Mouse (Mus musculus): ENCODE measurements around the gene Scyl1. TPM values are rescaled to one million over a fixed set of nuclear protein-coding genes. Genes with fewer than 3 reads are reported as not detected.

Scyl1 gene
- polyA plus RNA-seq, 1 experiment from 2014 or later: 21.1 TPM

GRCm38 (mm10) chr19:5751742-5752141 is 19.5 kb downstream of the Scyl1 start:
- Histone ChIP-seq H3K9me3 (replicated peaks) (no peaks in the 10 kb centered on the region), H3K36me3 (replicated peaks) (no peaks in the 10 kb centered on the region), H3K9ac (no peak overlapping the region), H3K4me1 (replicated peaks) (peaks cover 21% of the 10 kb centered on the region), H3K4me3 (replicated peaks) (no peak overlapping the region), H3K4me2 (peak overlapping the region; percentile 16; the same call in 1 of the 2 replicates), H3K27me3 (peaks cover 100% of the 10 kb centered on the region), H3K27ac (replicated peaks) (no peak overlapping the region)
- WGBS (ENCODE audit: insufficient replicate concordance): 8% methylated on average over 20 of the region's 20 CpGs
- ATAC-seq (ENCODE audit: insufficient read depth): no peak

- H3K36me3 ChIP-seq (replicated peaks): no peaks in the 10 kb centered on the region
- no peak overlapping the region for H3K9ac ChIP-seq
- no peak overlapping the region for H3K27ac ChIP-seq (replicated peaks)
- no peaks in the 10 kb centered on the region for H3K9me3 ChIP-seq (replicated peaks)
- WGBS (ENCODE audit: insufficient replicate concordance): 14% methylated on average over 22 of the region's 22 CpGs
- H3K27me3 ChIP-seq: peaks cover 100% of the 10 kb centered on the region
- no peak for ATAC-seq (ENCODE audit: insufficient read depth)
- peaks cover 24% of the 10 kb centered on the region for H3K4me1 ChIP-seq (replicated peaks)
- H3K4me2 ChIP-seq: no peak overlapping the region
- no peak overlapping the region for H3K4me3 ChIP-seq (replicated peaks)
These were observed 20.3 kb downstream of the Scyl1 start for GRCm38 (mm10) chr19:5750951-5751350.

- peaks cover 100% of the 10 kb centered on the region for H3K27me3 ChIP-seq
These were observed 21.7 kb downstream of the Scyl1 start for GRCm38 (mm10) chr19:5749476-5749875.

GRCm38 (mm10) chr19:5746907-5747363 is 24.3 kb downstream of the Scyl1 start:
- 26% methylated on average over 12 of the region's 12 CpGs for WGBS (ENCODE audit: insufficient replicate concordance)
- H3K27ac ChIP-seq (replicated peaks): no peak overlapping the region

More at GRCm38 (mm10) chr19:5749476-5749875, 21.7 kb downstream of the Scyl1 start:
- Histone ChIP-seq H3K9me3 (replicated peaks) (no peaks in the 10 kb centered on the region), H3K4me2 (no peak overlapping the region), H3K4me3 (replicated peaks) (no peak overlapping the region), H3K36me3 (replicated peaks) (no peaks in the 10 kb centered on the region), H3K27ac (replicated peaks) (no peak overlapping the region), H3K9ac (no peak overlapping the region), H3K4me1 (replicated peaks) (peaks cover 32% of the 10 kb centered on the region)
- WGBS (ENCODE audit: insufficient replicate concordance): 50% methylated on average over 6 of the region's 6 CpGs
- no peak for ATAC-seq (ENCODE audit: insufficient read depth)

GRCm38 (mm10) chr19:5745756-5746710 is 25.2 kb downstream of the Scyl1 start:
- 9% methylated on average over 36 of the region's 36 CpGs for WGBS (ENCODE audit: insufficient replicate concordance)
- H3K36me3 ChIP-seq (replicated peaks): no peaks in the 10 kb centered on the region
- no peak overlapping the region for H3K27ac ChIP-seq (replicated peaks)
- H3K4me1 ChIP-seq (replicated peaks): peaks cover 33% of the 10 kb centered on the region
- H3K4me2 ChIP-seq: peak overlapping the region; percentile 40
- peaks cover 100% of the 10 kb centered on the region for H3K27me3 ChIP-seq
- H3K9me3 ChIP-seq (replicated peaks): no peaks in the 10 kb centered on the region
- no peak for ATAC-seq (ENCODE audit: insufficient read depth)
- H3K4me3 ChIP-seq (replicated peaks): no peak overlapping the region
- H3K9ac ChIP-seq: no peak overlapping the region

More at GRCm38 (mm10) chr19:5746907-5747363, 24.3 kb downstream of the Scyl1 start:
- peaks cover 100% of the 10 kb centered on the region for H3K27me3 ChIP-seq
- H3K4me3 ChIP-seq (replicated peaks): no peak overlapping the region
- H3K4me1 ChIP-seq (replicated peaks): peaks cover 35% of the 10 kb centered on the region
- no peaks in the 10 kb centered on the region for H3K36me3 ChIP-seq (replicated peaks)
- no peaks in the 10 kb centered on the region for H3K9me3 ChIP-seq (replicated peaks)
- no peak overlapping the region for H3K4me2 ChIP-seq
- ATAC-seq (ENCODE audit: insufficient read depth): 0 out of 2 replicates have a peak, but pooled peaks have one; percentile 22
- no peak overlapping the region for H3K9ac ChIP-seq

- no peak for ATAC-seq (ENCODE audit: insufficient read depth)
- no peak overlapping the region for H3K27ac ChIP-seq (replicated peaks)
- H3K9me3 ChIP-seq (replicated peaks): no peaks in the 10 kb centered on the region
- H3K9ac ChIP-seq: no peak overlapping the region
- 29% methylated on average over 5 of the region's 5 CpGs for WGBS (ENCODE audit: insufficient replicate concordance)
- no peak overlapping the region for H3K4me3 ChIP-seq (replicated peaks)
- peaks cover 33% of the 10 kb centered on the region for H3K4me1 ChIP-seq (replicated peaks)
- no peaks in the 10 kb centered on the region for H3K36me3 ChIP-seq (replicated peaks)
- peaks cover 100% of the 10 kb centered on the region for H3K27me3 ChIP-seq
- H3K4me2 ChIP-seq: no peak overlapping the region
These were observed 27.6 kb downstream of the Scyl1 start for GRCm38 (mm10) chr19:5743576-5743975.

GRCm38 (mm10) chr19:5742241-5742641 is 29.0 kb downstream of the Scyl1 start:
- H3K4me2 ChIP-seq: peak overlapping the region; percentile 69
- peaks cover 31% of the 10 kb centered on the region for H3K4me1 ChIP-seq (replicated peaks)
- no peaks in the 10 kb centered on the region for H3K36me3 ChIP-seq (replicated peaks)
- 10% methylated on average over 32 of the region's 32 CpGs for WGBS (ENCODE audit: insufficient replicate concordance)
- H3K27ac ChIP-seq (replicated peaks): no peak overlapping the region
- H3K27me3 ChIP-seq: peaks cover 95% of the 10 kb centered on the region
- 0 out of 2 replicates have a peak overlapping the region, but pooled peaks have one; percentile 27 for H3K9ac ChIP-seq
- H3K9me3 ChIP-seq (replicated peaks): no peaks in the 10 kb centered on the region
- peak overlapping the region; percentile 48 for H3K4me3 ChIP-seq (replicated peaks)
- ATAC-seq (ENCODE audit: insufficient read depth): no peak

GRCm38 (mm10) chr19:5741641-5742240 is 29.5 kb downstream of the Scyl1 start:
- Histone ChIP-seq H3K9ac (peak overlapping the region; percentile 27; the same call in 1 of the 2 replicates), H3K27me3 (peaks cover 95% of the 10 kb centered on the region), H3K27ac (replicated peaks) (no peak overlapping the region), H3K4me1 (replicated peaks) (peaks cover 26% of the 10 kb centered on the region), H3K9me3 (replicated peaks) (no peaks in the 10 kb centered on the region), H3K4me2 (peak overlapping the region; percentile 69), H3K4me3 (replicated peaks) (peak overlapping the region; percentile 48), H3K36me3 (replicated peaks) (no peaks in the 10 kb centered on the region)
- 1% methylated on average over 53 of the region's 55 CpGs for WGBS (ENCODE audit: insufficient replicate concordance)
- ATAC-seq (ENCODE audit: insufficient read depth): peak; percentile 19; the same call in 1 of the 2 replicates

- ATAC-seq (ENCODE audit: insufficient read depth): no peak
These were observed 30.6 kb downstream of the Scyl1 start, which contains the start of gene Ltbp3 for GRCm38 (mm10) chr19:5740320-5741317. Gene Ltbp3 (plus strand): TSS chr19:5740904.

GRCm38 (mm10) chr19:5739446-5739845 is 31.8 kb downstream of the Scyl1 start:
- no peak overlapping the region for H3K4me3 ChIP-seq (replicated peaks)
- no peak for ATAC-seq (ENCODE audit: insufficient read depth)
- H3K4me1 ChIP-seq (replicated peaks): peaks cover 11% of the 10 kb centered on the region; the same call in 1 of the 2 replicates
- H3K27ac ChIP-seq (replicated peaks): no peak overlapping the region
- H3K36me3 ChIP-seq (replicated peaks): no peaks in the 10 kb centered on the region
- H3K9ac ChIP-seq: no peak overlapping the region
- H3K4me2 ChIP-seq: no peak overlapping the region
- peaks cover 94% of the 10 kb centered on the region for H3K27me3 ChIP-seq
- no peaks in the 10 kb centered on the region for H3K9me3 ChIP-seq (replicated peaks)
- WGBS (ENCODE audit: insufficient replicate concordance): 42% methylated on average over 2 of the region's 2 CpGs

More at GRCm38 (mm10) chr19:5740320-5741317, 30.6 kb downstream of the Scyl1 start, which contains the start of gene Ltbp3:
- Histone ChIP-seq H3K4me2 (peak within 1 kb of the TSS; percentile 69), H3K9ac (peak within 1 kb of the TSS; percentile 27; the same call in 1 of the 2 replicates), H3K4me3 (replicated peaks) (peak within 1 kb of the TSS; percentile 48), H3K36me3 (replicated peaks) (no peaks in the 10 kb centered on the region), H3K27me3 (peaks cover 94% of the 10 kb centered on the region), H3K9me3 (replicated peaks) (no peaks in the 10 kb centered on the region), H3K27ac (replicated peaks) (no peak within 1 kb of the TSS), H3K4me1 (replicated peaks) (peaks cover 15% of the 10 kb centered on the region)
- WGBS (ENCODE audit: insufficient replicate concordance): 43% methylated on average over 14 of the region's 14 CpGs

All from liver, embryonic 15.5 days (tissue).